Mouse (Mus musculus) gastrocnemius, adult 18-20 months (tissue): Measurements from ENCODE around the gene Ankrd28. TPM values are rescaled to one million over a fixed set of nuclear protein-coding genes. Genes with fewer than 3 reads are reported as not detected.
A peak's percentile ranks its signal among the peaks of the same experiment; 100 is the strongest.
"Not testable (repeated sequence)": the region's sequence is repeated elsewhere in the genome, so short reads cannot be mapped to it uniquely, and the experiment has no call there.

Experiments
- DNase-seq: peaks from one replicate; pipeline ENCODE4 v3.0.0; 2021; ENCODE audit warnings: low spot score
- total RNA-seq, 2 experiments: library from RNA; stranded (reverse); gene quantifications; 2 replicates each; pipeline ENCODE4 v1.2.3; 2021

Ankrd28 gene
- total RNA-seq, 2 experiments from 2014 or later = 44.7 to 55.8 TPM

DNA sequence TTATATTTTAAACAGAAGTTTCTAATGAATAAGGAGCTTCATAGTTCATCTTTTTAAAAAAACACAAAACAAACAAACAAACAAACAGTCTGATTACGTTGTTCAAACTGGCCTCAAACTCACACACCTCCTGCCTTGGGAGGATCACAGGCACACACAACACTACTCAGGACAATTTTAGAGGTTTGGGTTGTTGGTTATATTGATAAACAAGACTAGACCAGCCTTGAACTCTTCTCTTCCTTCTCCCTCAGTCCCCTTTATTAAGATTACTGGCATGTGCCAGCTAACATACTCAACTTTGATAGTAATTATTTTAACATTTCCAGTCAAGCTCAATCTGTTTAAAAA lies 35.7 kb downstream of the Ankrd28 start:
- DNase-seq = no peak

DNA sequence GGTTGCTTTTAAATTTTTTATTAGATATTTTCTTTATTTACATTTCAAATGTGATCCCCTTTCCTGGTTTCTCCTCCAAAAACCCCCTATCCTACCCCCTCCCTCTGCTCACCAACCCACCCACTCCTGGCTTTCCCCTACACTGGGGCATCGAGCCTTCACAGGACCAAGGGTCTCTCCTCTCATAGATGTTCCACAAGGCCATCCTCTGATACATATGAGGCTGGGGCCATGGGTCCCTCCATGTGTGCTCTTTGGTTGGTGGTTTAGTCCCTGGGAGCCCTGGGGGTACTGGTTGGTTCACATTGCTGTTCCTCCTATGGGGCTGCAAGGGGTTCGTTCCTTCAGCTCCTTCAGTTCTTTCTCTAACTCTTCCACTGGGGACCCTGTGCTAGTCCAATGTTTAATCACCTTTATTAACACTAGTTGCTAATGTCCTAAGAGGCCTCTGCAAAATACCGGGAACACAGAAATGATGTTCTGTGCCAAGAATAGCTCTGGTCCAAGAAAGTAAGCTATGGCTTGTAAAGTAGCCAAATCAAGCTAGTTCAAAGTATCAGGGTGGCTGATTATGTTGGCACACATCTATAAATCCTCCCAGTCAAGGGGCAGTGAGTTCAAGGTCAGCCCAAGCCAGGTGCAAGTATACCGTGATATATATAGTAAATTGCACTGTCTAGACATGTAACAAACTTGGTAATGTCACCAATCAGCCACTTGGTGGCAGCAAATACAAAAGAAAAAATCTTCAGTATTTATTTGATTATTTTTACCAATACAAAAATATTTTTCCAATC lies 36.3 kb downstream of the Ankrd28 start:
- DNase-seq = peak; percentile 27

DNA sequence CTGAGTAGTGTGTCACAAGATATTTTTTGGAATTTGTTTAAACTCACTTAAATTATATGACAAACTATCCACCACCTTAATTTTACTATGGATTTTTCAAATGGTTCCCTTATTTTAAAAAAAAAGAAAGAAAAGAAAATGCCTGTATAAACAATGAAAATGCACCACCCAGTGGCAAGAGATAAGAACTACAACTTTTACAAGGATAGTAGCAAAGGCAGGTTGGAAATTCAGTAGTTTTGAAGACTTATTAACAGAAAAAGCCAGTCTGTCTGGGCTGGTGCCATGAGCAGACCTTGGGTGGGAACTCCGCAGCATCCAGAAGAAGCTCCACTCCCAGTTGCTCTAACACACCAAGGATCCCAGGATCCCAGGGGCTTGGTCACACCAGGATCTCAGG lies 39.7 kb downstream of the Ankrd28 start:
- peak; percentile 37 for DNase-seq

DNA sequence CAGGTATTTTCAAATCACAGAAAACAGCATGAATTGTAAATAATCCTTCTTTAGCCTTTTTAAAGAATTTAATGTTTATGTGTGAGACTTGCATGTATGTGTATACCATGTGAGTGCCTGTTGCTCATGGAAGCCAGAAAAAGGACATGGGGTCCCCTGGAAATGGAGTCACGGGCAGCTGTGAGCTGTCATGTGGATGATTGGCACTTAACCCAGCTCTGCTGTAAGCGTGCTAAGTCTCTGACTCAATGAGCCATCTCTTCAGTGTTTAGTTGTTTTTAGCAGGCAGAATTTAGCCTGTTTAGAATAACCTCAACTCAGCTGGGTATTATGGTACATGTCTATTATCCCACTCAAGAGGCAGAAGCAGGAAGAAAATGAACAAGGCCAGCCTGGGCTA lies 43.5 kb downstream of the Ankrd28 start:
- no peak for DNase-seq

DNA sequence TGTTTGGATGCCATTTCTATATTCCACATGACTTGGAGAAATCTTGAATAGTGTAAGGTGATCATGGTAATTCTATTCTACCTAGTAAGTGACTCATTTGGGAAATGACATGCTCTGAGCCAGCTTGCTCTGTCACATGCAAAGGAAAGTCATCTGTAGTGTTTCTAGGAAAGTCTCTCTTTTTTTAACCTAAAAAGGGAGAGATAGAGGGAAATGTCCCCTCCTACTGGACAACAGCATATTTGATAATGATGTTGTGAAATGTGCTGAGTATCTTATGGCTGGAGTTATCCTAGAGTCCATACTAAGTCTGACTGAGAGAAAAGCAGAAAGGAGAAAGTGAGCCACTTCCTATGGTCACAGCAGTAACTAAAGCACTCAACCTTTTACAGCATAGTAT lies 44.8 kb downstream of the Ankrd28 start:
- DNase-seq = peak; percentile 17

DNA sequence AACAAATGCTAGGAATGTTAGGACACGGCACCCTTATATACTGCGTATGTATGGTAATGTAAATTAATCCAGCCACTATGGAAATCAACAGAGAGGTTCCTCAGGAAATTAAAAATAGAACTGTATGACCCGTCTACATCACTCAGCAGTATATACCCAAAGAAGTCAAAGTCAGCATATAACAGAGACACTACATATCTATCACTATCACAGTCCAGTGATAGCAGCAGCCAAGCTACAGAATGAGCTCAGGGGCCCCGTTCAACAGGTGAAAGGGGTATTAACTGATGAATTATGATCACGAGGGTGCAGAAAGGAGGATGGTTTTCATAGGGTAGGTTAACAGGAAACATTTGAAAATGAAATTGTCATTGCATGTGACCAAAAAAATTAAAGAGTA lies 45.5 kb downstream of the Ankrd28 start:
- no peak for DNase-seq

DNA sequence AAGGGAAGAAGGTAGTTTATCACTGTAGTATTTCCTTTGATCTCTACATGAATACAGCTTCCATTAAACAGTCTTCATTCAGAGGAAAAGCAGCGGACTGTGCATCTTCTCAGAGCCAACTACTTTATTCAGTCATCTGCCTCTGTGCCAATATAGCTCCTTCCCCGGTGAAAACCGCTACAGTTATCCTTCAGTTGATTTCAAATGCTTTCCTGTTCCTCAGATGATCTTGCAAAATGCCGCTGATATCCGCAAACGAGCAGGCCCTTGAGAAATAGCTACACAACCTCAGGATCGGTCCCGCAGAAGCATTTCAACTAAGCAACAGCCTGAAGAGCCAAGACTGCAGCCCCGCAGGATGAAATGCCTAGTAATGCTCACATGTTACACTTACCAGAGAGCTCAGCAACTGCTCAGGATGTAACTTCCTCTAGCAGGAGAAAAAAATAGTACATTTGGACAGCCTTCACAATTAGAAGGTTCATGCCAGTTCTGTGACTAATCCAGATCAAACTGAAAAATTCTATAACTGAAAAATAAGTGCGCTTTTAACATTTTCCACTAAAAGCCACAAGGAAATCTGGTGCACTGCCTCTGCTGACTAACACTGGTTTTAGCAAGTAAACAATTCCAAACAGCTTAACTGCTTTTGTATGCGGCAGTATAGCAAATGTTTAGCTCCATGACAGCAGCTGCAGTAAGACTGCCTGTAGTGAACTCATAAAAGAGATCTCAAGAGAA lies 49.0 kb downstream of the Ankrd28 start:
- peak; percentile 42 for DNase-seq

DNA sequence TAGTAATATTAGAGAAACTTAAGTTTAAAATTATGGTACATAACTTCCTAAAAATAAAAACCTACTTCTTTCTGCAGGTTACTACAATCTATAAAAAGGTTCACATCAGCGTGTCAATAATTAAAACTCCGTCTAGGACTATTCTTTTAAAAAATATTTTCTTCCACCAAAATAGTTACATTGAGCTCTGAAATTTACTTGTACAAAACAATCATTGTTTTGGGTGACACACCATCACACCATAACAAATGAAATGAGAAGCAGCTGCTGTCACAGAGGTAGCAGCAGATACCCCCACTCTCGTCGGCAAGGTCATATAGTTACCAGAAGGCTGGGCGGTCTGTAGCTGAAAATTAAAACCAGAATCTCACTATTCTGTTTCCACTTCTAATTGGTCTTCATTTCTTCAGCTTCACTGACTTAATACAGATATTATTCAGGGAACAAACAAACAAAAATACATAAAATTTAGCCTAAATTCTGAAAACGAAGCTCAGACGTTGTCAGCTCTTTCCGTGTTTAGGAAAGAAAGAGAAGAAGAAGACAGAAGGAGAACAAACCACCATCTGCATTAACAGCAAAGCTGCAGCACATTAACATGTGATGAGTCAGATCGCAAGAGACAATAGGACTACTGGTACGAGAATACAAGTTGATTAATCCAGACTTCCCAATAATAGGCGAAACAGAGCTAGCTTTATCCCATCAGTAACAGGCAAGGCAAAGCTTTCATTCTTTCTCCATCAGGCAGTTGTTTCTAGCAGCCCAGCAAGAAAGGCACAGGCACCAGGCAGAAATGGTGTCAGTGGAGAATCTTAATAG lies 49.8 kb downstream of the Ankrd28 start:
- no peak for DNase-seq

DNA sequence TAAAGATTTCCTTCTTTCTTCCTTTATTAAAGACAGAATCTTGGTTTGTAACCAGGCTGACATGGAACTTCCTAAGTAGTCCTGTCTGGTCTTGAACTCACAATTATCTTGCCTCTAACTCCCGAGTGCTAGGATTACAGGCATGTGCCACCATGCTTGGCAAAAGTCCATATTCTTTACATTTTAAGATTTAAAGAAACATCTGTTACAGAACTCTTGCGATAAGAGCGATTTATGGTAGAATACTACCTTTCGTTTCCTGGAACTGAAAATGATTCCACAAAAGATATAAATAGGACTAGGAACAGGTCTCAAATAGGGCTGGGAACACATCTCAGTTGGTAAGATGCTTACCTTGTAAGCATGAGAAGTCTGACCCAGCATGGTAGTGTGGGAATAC lies 56.9 kb downstream of the Ankrd28 start:
- DNase-seq = no peak

DNA sequence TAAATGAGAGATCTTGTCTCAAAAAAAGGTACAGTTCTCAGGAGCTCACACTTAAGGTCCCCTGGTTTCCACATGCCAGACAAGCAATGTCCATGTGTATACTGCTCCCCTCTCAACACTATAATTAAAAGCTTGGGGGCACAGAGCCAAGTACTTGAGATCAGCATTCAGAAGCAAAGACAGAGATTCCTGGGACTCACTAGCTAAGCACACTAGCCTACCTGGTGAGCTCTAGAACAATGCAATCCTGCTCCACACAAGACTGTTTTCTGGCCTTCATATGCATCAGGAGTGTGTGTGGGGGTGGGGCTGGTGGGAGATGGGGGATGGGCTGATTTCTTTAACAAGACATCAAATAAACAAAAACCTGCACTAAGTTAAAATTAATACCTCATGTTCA lies 58.2 kb downstream of the Ankrd28 start:
- DNase-seq = no peak

DNA sequence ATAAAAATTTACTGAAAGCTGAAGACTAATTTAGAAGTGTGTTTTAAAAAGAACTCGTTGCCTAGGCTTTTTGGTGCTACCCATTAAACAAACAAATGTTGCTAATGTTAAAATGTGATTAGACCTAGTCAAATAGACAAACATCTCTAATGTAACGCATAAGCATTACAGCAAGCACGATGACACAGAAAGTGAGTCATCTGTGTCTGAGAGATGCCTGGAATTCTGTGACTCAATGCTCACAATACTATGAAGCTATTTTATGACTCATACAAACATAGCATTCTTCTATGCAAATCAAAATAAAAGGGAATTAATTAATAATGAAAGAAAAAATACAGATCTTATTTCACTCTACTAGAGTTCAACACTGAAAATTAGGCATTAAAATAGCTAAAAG lies 61.9 kb downstream of the Ankrd28 start:
- DNase-seq = no peak

DNA sequence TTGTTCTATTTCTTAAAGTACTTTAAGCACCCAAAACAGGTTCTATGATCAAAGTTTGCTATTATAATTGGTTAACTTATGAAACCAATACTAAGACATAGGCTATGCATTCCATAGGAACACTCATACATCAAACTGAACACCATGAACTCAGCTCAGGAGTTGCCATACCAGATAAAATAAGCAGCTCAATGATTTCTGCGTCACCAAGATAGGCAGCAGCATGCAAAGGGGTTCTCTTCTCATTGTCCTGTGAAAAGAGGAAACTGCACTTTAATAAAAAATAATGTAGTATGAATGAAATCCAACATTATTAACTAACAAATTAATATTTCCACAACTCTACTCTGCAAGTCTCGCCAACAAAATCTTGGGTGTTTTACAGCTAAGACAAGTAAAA lies 66.4 kb downstream of the Ankrd28 start:
- DNase-seq = no peak

DNA sequence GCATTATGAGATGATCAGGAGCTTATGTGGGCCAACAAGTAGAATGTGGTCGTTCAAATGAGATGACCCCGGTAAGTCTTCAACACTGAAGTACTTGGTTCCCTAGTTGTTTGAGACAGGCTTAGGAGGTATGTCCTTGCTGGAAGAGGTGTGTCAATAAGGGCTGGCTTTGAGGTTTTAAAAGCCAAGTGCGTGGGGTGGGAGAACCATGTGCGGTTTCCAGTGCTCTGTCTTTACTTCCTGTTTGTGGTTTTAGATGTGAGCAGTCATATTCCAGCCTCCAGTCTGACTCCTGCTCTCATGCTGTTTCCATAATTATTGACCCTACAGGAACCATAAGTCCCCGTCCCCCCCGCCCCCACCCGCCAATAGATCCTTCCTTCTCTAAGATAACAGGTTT lies 68.7 kb downstream of the Ankrd28 start:
- DNase-seq = no peak

DNA sequence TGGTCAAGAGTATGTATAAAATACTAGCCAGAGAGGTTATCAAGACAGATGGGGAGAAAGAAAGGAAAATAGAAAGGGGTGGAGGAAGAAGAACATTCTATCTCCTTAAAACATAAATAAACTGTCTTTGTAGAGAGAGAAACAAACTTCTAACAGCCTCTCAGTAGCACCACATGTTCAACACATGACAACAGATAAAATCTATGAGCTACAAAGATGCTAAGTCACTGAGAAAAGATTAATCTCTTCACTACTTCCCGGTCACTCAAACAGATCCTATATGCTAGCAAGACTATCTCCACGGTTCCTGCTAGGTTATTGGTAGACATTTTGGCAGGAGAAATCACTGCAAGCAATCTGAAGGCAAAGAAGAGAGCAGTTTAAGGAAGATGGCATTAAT lies 71.3 kb downstream of the Ankrd28 start:
- DNase-seq = no peak

DNA sequence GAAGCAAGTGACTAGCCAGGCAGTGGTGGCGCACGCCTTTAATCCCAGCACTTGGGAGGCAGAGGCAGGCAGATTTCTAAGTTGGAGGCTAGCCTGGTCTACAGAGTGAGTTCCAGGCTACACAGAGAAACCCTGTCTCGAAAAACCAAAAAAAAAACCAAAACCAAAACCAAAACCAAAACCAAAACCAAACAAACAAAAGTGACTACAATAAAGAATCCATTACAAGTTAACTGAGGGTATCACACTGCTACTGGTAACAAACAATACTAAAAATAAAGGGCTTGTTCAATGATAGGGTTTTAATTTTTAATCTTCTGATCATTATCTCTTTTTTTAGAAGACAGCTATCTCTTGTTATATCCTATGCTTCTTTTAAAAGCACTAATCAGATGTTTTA lies 72.0 kb downstream of the Ankrd28 start:
- not testable (repeated sequence) for DNase-seq

DNA sequence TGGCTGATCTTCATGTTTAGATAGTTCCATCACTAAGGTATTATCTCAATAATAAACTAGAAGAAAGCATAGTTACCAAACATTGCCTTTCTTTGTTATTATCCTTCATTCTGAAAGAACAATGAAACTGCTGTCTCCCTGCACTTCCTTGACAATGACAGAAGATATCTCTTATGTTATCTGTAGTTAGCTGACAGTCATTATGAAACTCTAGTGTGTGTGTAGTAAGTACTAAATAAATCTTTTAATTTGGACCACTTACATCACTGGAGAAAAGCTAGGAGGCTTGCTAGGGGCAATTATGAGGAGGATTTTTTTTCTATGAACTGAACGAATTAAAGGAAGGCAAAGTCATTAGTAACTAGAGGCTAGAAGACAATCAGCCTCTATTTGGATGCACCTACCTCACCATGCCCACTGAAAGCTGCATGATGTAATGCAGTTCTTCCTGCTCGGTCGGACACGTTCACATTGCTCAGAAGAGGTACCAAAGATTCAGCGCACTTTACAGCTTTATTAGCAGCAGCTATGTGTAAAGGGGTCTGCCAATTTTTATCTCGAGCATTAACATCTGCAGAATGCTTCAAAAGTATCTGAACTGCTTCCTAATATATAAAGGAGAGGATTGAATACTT lies 82.1 kb downstream of the Ankrd28 start:
- DNase-seq = no peak

DNA sequence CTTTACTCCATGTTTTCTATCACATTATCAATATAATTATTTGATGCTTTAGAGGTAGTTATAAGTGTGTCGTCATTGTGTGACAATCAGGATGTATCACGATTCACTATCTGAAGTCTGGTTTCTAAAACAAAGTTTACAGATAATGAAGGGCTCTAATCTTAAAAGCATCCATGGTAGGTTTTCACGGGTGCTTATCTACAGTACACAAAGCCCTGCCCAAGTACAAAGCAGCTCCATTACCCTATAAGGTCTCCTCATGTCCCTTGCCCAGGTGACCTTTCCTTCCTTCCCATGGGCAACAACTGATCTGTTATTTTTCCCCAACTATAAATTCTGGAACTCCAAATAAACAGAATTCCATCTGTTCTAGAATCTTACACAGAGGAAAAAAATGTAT lies 87.9 kb downstream of the Ankrd28 start:
- no peak for DNase-seq

DNA sequence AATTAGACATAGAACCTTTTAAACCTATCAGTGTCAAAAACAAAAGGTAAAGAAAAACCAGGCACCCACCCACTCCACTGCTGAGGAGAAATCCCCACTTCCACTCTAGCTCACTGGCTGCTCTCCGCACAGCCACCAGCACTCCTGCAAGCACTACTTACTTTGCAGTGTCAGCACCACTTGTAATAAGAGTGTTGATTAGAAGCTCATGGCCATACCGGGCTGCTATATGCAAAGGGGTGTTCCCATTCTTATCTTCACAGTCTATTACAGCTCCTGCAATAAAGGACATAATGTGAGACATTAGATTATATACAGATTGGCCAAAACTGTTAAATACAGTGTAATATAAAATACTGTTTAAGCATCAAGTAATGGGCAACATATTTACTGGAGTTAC lies 95.6 kb downstream of the Ankrd28 start:
- no peak for DNase-seq

DNA sequence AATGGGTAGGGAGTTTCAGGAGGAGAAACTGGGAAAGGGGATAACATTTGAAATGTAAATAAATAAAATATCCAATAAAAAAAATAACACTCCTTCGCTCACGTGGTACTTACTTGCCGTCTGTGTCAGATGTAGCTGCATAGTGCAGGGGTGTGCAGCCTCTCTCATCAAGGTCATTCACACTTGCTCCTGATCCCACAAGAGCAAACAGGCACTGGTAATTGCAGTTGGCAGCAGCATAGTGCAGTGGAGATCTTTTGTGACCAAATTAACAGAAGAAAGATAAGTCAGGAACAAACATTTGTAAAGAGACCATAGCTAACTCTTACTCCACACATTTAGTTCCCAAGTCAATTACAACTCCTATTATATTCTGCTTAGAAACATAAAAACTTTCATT lies 102.9 kb downstream of the Ankrd28 start:
- DNase-seq = no peak

DNA sequence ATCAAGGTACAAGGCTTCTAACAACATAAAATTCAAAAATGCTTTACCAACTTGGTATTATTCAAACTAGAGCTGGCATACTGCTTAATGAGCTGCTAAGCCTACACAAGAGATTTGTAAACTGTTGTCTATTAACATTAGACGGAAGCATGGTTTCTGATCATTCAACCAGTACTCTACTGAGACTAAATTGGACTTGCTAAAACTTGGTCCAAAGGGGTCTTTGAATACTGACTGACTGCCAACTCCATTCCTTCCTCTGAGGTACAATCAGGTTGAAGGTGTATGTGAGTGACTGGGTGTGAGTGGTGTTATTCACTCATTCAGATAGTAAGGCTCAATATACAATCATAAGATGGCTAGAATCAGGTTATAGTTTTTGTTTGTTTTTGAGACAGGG lies 107.7 kb downstream of the Ankrd28 start:
- no peak for DNase-seq

DNA sequence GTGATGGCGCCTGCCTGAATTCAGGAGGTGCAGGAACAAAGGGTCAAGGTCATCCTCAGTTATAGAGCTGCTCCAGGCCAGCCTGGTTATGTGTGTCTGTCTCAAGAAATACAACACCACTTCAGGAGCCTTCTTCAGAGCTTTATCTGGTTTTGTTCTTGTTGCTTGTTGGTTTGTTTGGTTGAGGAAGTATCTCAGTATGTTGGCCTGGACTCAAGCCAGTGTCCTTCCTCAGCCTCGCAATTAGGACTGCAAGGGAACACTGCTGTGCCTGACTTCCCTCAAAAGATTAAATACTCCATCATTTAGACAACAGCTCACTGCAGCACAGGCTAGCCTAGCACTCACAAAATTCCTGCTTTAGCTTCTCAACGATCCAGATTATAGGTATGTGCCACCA lies 109.2 kb downstream of the Ankrd28 start:
- DNase-seq = no peak

DNA sequence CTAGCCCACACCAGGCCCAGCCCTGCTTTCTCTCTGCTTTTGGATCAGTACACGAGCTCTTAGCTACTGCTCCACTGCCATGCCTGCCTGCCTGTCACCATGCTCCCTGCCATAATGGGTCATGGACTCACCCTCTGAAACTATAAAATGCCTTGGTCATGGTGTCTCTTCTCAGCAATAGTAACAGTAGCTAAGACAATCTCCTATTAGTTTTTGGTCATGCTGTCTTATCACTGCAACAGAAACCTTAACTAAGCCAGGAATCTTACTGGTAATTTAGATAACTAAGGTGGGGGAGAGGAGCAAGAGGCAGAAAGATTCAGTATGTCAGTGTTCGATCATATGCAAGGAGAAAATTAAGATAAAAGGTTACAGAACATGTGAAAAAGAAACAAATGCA lies 112.1 kb downstream of the Ankrd28 start:
- DNase-seq = no peak
